8 mouse cellular contexts compared by ENCODE assay signal in the genomic region with DNA sequence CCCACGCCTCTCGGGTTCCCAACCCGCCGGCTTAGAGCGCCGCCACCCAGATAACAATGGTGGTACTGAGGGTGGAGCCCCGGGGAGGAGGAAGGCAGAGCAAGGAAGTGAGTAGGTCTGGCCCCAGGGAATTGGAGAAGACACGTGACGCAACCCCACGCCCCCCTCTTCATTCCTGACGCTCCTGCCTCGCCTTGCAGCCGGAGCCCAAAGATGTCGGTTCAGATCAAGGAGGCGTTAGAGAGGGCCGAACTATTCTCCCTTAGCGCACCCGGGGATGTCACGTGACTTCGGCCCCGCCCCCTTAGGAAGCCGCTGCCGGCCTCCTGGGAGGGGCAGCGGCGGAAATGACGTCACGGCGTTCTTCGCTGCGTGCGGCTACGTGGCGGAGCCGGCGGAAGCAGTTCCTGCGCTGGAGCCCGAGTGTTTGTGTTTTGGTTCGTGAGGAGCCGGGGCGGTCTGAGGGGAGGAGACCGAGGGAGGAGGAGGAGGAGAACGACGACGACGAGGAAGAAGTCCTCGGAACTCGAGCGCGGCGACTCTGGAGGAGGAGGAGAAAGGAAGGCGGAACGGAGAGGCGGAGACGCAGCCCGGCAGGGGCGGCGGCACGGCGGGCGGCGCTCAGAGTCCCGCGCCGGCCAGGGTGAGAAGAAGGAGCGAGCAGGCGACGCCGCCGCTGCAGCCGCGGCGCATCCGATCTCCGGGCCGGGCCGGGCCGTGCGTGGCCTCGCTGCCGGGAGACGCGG. TPM values are rescaled to one million over a fixed set of nuclear protein-coding genes. Genes with fewer than 3 reads are reported as not detected.
DNase-seq lines count a peak whose midpoint lies in the region; ATAC-seq and TF ChIP-seq lines count a peak whose summit lies in the region.

A gene (plus strand): TSS at position 377 of the 746 bp plus-strand sequence.

- no peak; a peak in 1 of 4 replicates for TF ChIP-seq EP300 in MEL (IDR thresholded peaks at IDR 0.05; ENCODE audit: low read depth in 1 of 2, low read length in 2 of 2)

- peak; percentile 67 to 69; a peak in 3 of 4 replicates for TF ChIP-seq POLR2A in MEL (IDR thresholded peaks at IDR 0.05; ENCODE audit: control insufficient read depth in 1 of 2, insufficient read depth in 1 of 2, low read depth in 1 of 2, low read length in 2 of 2, poor library complexity in 1 of 2)
- peak; percentile 83 for TF ChIP-seq POLR2A in cerebellum, adult 2 months (IDR thresholded peaks at IDR 0.05; ENCODE audit: borderline replicate concordance, insufficient read depth, low read length)

- peaks cover 33% of the 10 kb centered on the region for H3K79me2 ChIP-seq in MEL (ENCODE audit: control insufficient read depth, insufficient read depth, low read length, poor library complexity)

- peaks cover 3 to 19% of the 10 kb centered on the region in 2 experiments; a peak in 3 of 4 replicates for H3K36me3 ChIP-seq in MEL (ENCODE audit: control insufficient read depth in 1 of 2, insufficient read depth in 2 of 2, low read length in 2 of 2)
- H3K36me3 ChIP-seq in forebrain, postnatal 0 days (ENCODE audit: insufficient read depth), result no peaks in the 10 kb centered on the region
- peaks cover under 1% of the 10 kb centered on the region; the same call in 1 of the 2 replicates for H3K36me3 ChIP-seq in lung, embryonic 15.5 days

- peak within 1 kb of the TSS; percentile 92 to 99 for H3K4me3 ChIP-seq in MEL (ENCODE audit: control insufficient read depth in 1 of 2, insufficient read depth in 1 of 2, low read depth in 2 of 2, low read length in 2 of 2)
- peak within 1 kb of the TSS; percentile 90 for H3K4me3 ChIP-seq in cerebellum, adult 2 months (replicated peaks; ENCODE audit: insufficient read depth, low read depth, low read length)
- H3K4me3 ChIP-seq in forebrain, postnatal 0 days (ENCODE audit: low read depth, low read length), result peak within 1 kb of the TSS; percentile 95
- H3K4me3 ChIP-seq in lung, embryonic 15.5 days, result peak within 1 kb of the TSS; percentile 72

- TF ChIP-seq RAD21 in MEL (IDR thresholded peaks at IDR 0.05; ENCODE audit: low read depth, low read length), result no peak

- H3K9me3 ChIP-seq in MEL (replicated peaks; ENCODE audit: insufficient read depth, low read length), result no peaks in the 10 kb centered on the region
- H3K9me3 ChIP-seq in forebrain, postnatal 0 days (ENCODE audit: low read length), result no peaks in the 10 kb centered on the region
- H3K9me3 ChIP-seq in lung, embryonic 15.5 days, result no peaks in the 10 kb centered on the region

- under 1% methylated on average over 80 of the region's 82 CpGs for WGBS in cerebellum, adult 2 months
- 3% methylated on average over 78 of the region's 82 CpGs for WGBS in forebrain, postnatal 0 days
- WGBS in lung, embryonic 15.5 days, result under 1% methylated on average over 68 of the region's 82 CpGs

- peak within 1 kb of the TSS; percentile 96 for H3K9ac ChIP-seq in MEL (ENCODE audit: control insufficient read depth, low read depth, low read length, poor library complexity, severe bottlenecking)
- peak within 1 kb of the TSS; percentile 94 for H3K9ac ChIP-seq in forebrain, postnatal 0 days
- H3K9ac ChIP-seq in lung, embryonic 15.5 days, result peak within 1 kb of the TSS; percentile 85

- H3K4me2 ChIP-seq in forebrain, postnatal 0 days (ENCODE audit: low read depth), result peak within 1 kb of the TSS; percentile 77
- peak within 1 kb of the TSS; percentile 64 for H3K4me2 ChIP-seq in lung, embryonic 15.5 days

- peaks cover 6 to 12% of the 10 kb centered on the region in 2 experiments; a peak in 3 of 4 replicates for H3K4me1 ChIP-seq in MEL (ENCODE audit: control insufficient read depth in 1 of 2, insufficient read depth in 2 of 2, low read length in 2 of 2)
- peaks cover 5% of the 10 kb centered on the region; the same call in 1 of the 2 replicates for H3K4me1 ChIP-seq in cerebellum, adult 2 months (ENCODE audit: control insufficient read depth, insufficient read depth, low read length)
- peaks cover 20% of the 10 kb centered on the region; the same call in 1 of the 2 replicates for H3K4me1 ChIP-seq in forebrain, postnatal 0 days (ENCODE audit: insufficient read depth)
- H3K4me1 ChIP-seq in lung, embryonic 15.5 days, result peaks cover 19% of the 10 kb centered on the region

- H3K27me3 ChIP-seq in MEL (ENCODE audit: control insufficient read depth in 1 of 2, insufficient read depth in 2 of 2, low read length in 2 of 2), result no peaks in the 10 kb centered on the region
- no peaks in the 10 kb centered on the region for H3K27me3 ChIP-seq in cerebellum, adult 2 months (ENCODE audit: control insufficient read depth, insufficient read depth, low read length)
- no peaks in the 10 kb centered on the region for H3K27me3 ChIP-seq in forebrain, postnatal 0 days (ENCODE audit: insufficient read depth, low read length)
- no peaks in the 10 kb centered on the region for H3K27me3 ChIP-seq in lung, embryonic 15.5 days

- peak; percentile 97 for ATAC-seq in forebrain, postnatal 0 days
- peak; percentile 98 for ATAC-seq in lung, embryonic 15.5 days (ENCODE audit: borderline replicate concordance, extremely low read depth, low FRiP score, low TSS enrichment)

- H3K27ac ChIP-seq in MEL (ENCODE audit: control insufficient read depth, low read depth, low read length), result peak within 1 kb of the TSS; percentile 99
- H3K27ac ChIP-seq in cerebellum, adult 2 months (ENCODE audit: insufficient read depth, low read length), result peak within 1 kb of the TSS; percentile 73
- H3K27ac ChIP-seq in forebrain, postnatal 0 days (ENCODE audit: low read depth, low read length), result peak within 1 kb of the TSS; percentile 99
- H3K27ac ChIP-seq in lung, embryonic 15.5 days, result peak within 1 kb of the TSS; percentile 97

- TF ChIP-seq CTCF in MEL (IDR thresholded peaks at IDR 0.05 in 2 of 3, conservative IDR thresholded peaks at IDR 0.05 in 1 of 3; ENCODE audit: control insufficient read depth in 1 of 3, insufficient read depth in 1 of 3, low read depth in 2 of 3, low read length in 3 of 3, poor library complexity in 1 of 3, severe bottlenecking in 1 of 3), result peak in 2 of 3 experiments; percentile 15 to 17; a peak in 2 of 6 replicates
- TF ChIP-seq CTCF in cerebellum, adult 2 months (IDR thresholded peaks at IDR 0.05; ENCODE audit: borderline replicate concordance, insufficient read depth, low read depth, low read length), result no peak
- TF ChIP-seq CTCF in forebrain, postnatal 0 days (IDR thresholded peaks at IDR 0.05; ENCODE audit: low read depth), result peak; percentile 62

- peak; percentile 99 for DNase-seq in MEL (ENCODE audit: low read depth, low spot score)
- peak; percentile 98 to 99 for DNase-seq in cerebellum, adult 2 months
- DNase-seq in forebrain, postnatal 0 days, result peak; percentile 100
- DNase-seq in heart, postnatal 4 days, result peak; percentile 100
- peak; percentile 98 to 99 for DNase-seq in layer of hippocampus, adult 8-10 months (ENCODE audit: low spot score in 2 of 2)
- peak; percentile 99 for DNase-seq in ovary, adult 18-20 months (ENCODE audit: low spot score)
- peak; percentile 99 for DNase-seq in thymus, postnatal 0 days (ENCODE audit: low spot score)

TF ChIP-seq in MEL, 35 proteins besides CTCF, POLR2A, EP300 and RAD21 (continues in another document):
- TF ChIP-seq SMC3 (IDR thresholded peaks at IDR 0.05; ENCODE audit: low read depth, low read length) (no peak), POLR2AphosphoS5 (IDR thresholded peaks at IDR 0.05; ENCODE audit: borderline replicate concordance, low read depth, low read length) (no peak), CHD2 (IDR thresholded peaks at IDR 0.05; ENCODE audit: low read length) (no peak), KAT2A (conservative IDR thresholded peaks at IDR 0.05; ENCODE audit: low read depth, low read length) (no peak; the same call in 1 of the 2 replicates), USF1 (IDR thresholded peaks at IDR 0.05; ENCODE audit: low read depth, low read length) (peak; percentile 99), ELF1 (IDR thresholded peaks at IDR 0.05; ENCODE audit: low read depth, low read length) (peak; percentile 70), MAZ (IDR thresholded peaks at IDR 0.05; ENCODE audit: low read depth, low read length) (peak; percentile 87; the same call in 1 of the 2 replicates), ZKSCAN1 (IDR thresholded peaks at IDR 0.05; ENCODE audit: low read depth, low read length) (no peak), MXI1 (IDR thresholded peaks at IDR 0.05; ENCODE audit: low read depth, low read length) (peak; percentile 87), TBP (IDR thresholded peaks at IDR 0.05; ENCODE audit: low read depth, low read length) (no peak), TAL1 (IDR thresholded peaks at IDR 0.05; ENCODE audit: low read length) (no peak), ETS1 (IDR thresholded peaks at IDR 0.05; ENCODE audit: low read depth, low read length) (peak; percentile 57), MAFK (IDR thresholded peaks at IDR 0.05; ENCODE audit: borderline replicate concordance, low read depth, low read length) (no peak), MAX (IDR thresholded peaks at IDR 0.05; ENCODE audit: low read length) (peak; percentile 95), ZMIZ1 (IDR thresholded peaks at IDR 0.05; ENCODE audit: low read depth, low read length) (peak; percentile 73), RCOR1 (IDR thresholded peaks at IDR 0.05; ENCODE audit: low read depth, low read length) (no peak), CHD1 (IDR thresholded peaks at IDR 0.05; ENCODE audit: low read depth, low read length) (no peak), GABPA (IDR thresholded peaks at IDR 0.05; ENCODE audit: low read depth, low read length) (no peak), ZC3H11A (IDR thresholded peaks at IDR 0.05; ENCODE audit: low read depth, low read length) (no peak), MYC (IDR thresholded peaks at IDR 0.05; ENCODE audit: low read depth, low read length) (0 out of 2 replicates have a peak, but pooled peaks have one; percentile 53), POLR2AphosphoS2 (IDR thresholded peaks at IDR 0.05; ENCODE audit: low read length) (peak; percentile 72; the same call in 1 of the 2 replicates), MYB (IDR thresholded peaks at IDR 0.05; ENCODE audit: low read depth, low read length) (0 out of 2 replicates have a peak, but pooled peaks have one; percentile 24)

RNA-seq across cellular contexts. Expression of the gene that starts here (rescaled TPM):
- 23.7 and 26.7 TPM in 2 replicates for total RNA-seq in MEL (2012; rRNA removed)
- polyA plus RNA-seq in MEL (2012; ENCODE audit: insufficient read depth in 1 of 2, insufficient read length in 2 of 2, low read depth in 1 of 2, low replicate concordance in 2 of 2, missing spikeins in 1 of 2), result 10 to 100 TPM in 1 of 2 experiments, not detected in 1; 22.7 TPM
- polyA plus RNA-seq in cerebellum, adult 2 months (2012; rRNA removed), result 90.1 and 98.1 TPM in 2 replicates
- total RNA-seq in forebrain, postnatal 0 days (2014; rRNA removed), result 119 and 137 TPM in 2 replicates
- 88.3 and 123 TPM in 2 replicates for polyA plus RNA-seq in forebrain, postnatal 0 days (2015; fragmentation: Nextera tagmentation; extraction: Ambion mirVana)
- 10 to 100 TPM; 68.0 to 68.2 TPM for total RNA-seq in heart, postnatal 4 days (2021)
- 100 to 1,000 TPM; 110 to 124 (median 117) TPM for total RNA-seq in layer of hippocampus, adult 8-10 months (2022)
- 76.3 and 83.7 TPM in 2 replicates for polyA plus RNA-seq in lung, embryonic 15.5 days (2015; fragmentation: Nextera tagmentation; extraction: Ambion mirVana)
- polyA plus RNA-seq in thymus, postnatal 0 days (2015; fragmentation: Nextera tagmentation; extraction: Ambion mirVana), result 60.4 and 77.3 TPM in 2 replicates

Comparison
In these comparisons a context has a peak if more than half of its experiments do, and no peak if none do; other contexts are left out.
1. Peak in every context shown above with its lines: DNase-seq, ATAC-seq, H3K4me3 ChIP-seq and H3K27ac ChIP-seq.